In genomic region chr17:70993385-70993807, GRCm38 (mm10) we compare ENCODE assay signal across 9 mouse cellular contexts. TPM values are rescaled to one million over a fixed set of nuclear protein-coding genes. Genes with fewer than 3 reads are reported as not detected.
DNase-seq lines count a peak whose midpoint lies in the region; ATAC-seq and TF ChIP-seq lines count a peak whose summit lies in the region.
"Had no signal": no experiment of that assay in that cellular context is flagged by ENCODE, and none has a peak within 500 bp of the region (broad histone marks: within the 10 kb centered on the region; RNA-seq: fewer than 3 reads in every experiment).

No protein-coding gene starts in this region.

- H3K4me2 ChIP-seq in liver, postnatal 0 days (ENCODE audit: low read depth, low read length) = no peak overlapping the region
- no peak overlapping the region for H3K4me2 ChIP-seq in liver, embryonic 12.5 days
- H3K4me2 ChIP-seq in intestine, postnatal 0 days (replicated peaks; ENCODE audit: low read depth) = no peak overlapping the region
- no peak overlapping the region for H3K4me2 ChIP-seq in stomach, postnatal 0 days (replicated peaks; ENCODE audit: low read depth)
- H3K4me2 ChIP-seq: midbrain, embryonic 11.5 days had no signal

- no peak for ATAC-seq in liver, postnatal 0 days
- ATAC-seq in liver, embryonic 12.5 days = no peak
- no peak for ATAC-seq in intestine, postnatal 0 days
- peak; percentile 39; the same call in 1 of the 2 replicates for ATAC-seq in stomach, postnatal 0 days (ENCODE audit: low FRiP score, low TSS enrichment)

- DNase-seq in liver, postnatal 0 days = no peak
- peak; percentile 70 to 79 for DNase-seq in heart, adult 18-20 months
- no peak for DNase-seq in stomach, postnatal 0 days (ENCODE audit: low spot score)
- no peak for DNase-seq in frontal cortex, postnatal 10 days (ENCODE audit: low spot score in 2 of 2)
- no peak for DNase-seq in embryo, embryonic 10.5 days (ENCODE audit: low spot score)
- DNase-seq: gastrocnemius, postnatal 10 days had no signal

- 45% methylated on average over 3 of the region's 3 CpGs for WGBS in liver, postnatal 0 days (ENCODE audit: insufficient replicate concordance)
- WGBS in liver, embryonic 12.5 days (ENCODE audit: insufficient replicate concordance) = 74% methylated on average over 3 of the region's 3 CpGs
- 10% methylated on average over 3 of the region's 3 CpGs for WGBS in intestine, postnatal 0 days
- WGBS in stomach, postnatal 0 days = 3% methylated on average over 3 of the region's 3 CpGs

- H3K27ac ChIP-seq in liver, postnatal 0 days (ENCODE audit: low read depth) = 0 out of 2 replicates have a peak overlapping the region, but pooled peaks have one; percentile 58
- H3K27ac ChIP-seq in liver, embryonic 12.5 days = no peak overlapping the region
- H3K27ac ChIP-seq in intestine, postnatal 0 days (ENCODE audit: low read depth, low read length) = 0 out of 2 replicates have a peak overlapping the region, but pooled peaks have one; percentile 55
- H3K27ac ChIP-seq in stomach, postnatal 0 days (replicated peaks) = peak overlapping the region; percentile 42; the same call in 1 of the 2 replicates

- H3K36me3 ChIP-seq in liver, postnatal 0 days (replicated peaks; ENCODE audit: insufficient read depth, low read length) = peaks cover 33% of the 10 kb centered on the region
- H3K36me3 ChIP-seq in liver, embryonic 12.5 days = peaks cover 56% of the 10 kb centered on the region
- peaks cover 28% of the 10 kb centered on the region for H3K36me3 ChIP-seq in intestine, postnatal 0 days (ENCODE audit: control insufficient read depth, insufficient read depth)
- peaks cover 5% of the 10 kb centered on the region for H3K36me3 ChIP-seq in stomach, postnatal 0 days (ENCODE audit: control insufficient read depth, insufficient read depth, low read length)

- H3K9me3 ChIP-seq in liver, postnatal 0 days (ENCODE audit: low read length) = no peaks in the 10 kb centered on the region
- H3K9me3 ChIP-seq in liver, embryonic 12.5 days (replicated peaks) = no peaks in the 10 kb centered on the region
- H3K9me3 ChIP-seq in intestine, postnatal 0 days (ENCODE audit: control insufficient read depth) = no peaks in the 10 kb centered on the region
- no peaks in the 10 kb centered on the region for H3K9me3 ChIP-seq in stomach, postnatal 0 days (ENCODE audit: control insufficient read depth, low read length)

- no peak overlapping the region for H3K9ac ChIP-seq in liver, postnatal 0 days (replicated peaks)
- no peak overlapping the region for H3K9ac ChIP-seq in liver, embryonic 12.5 days
- H3K9ac ChIP-seq in intestine, postnatal 0 days (ENCODE audit: low read depth, low read length) = no peak overlapping the region
- H3K9ac ChIP-seq in stomach, postnatal 0 days (ENCODE audit: low read length) = no peak overlapping the region

- H3K4me3 ChIP-seq in liver, postnatal 0 days (ENCODE audit: low read depth, low read length) = no peak overlapping the region
- H3K4me3 ChIP-seq in liver, embryonic 12.5 days = no peak overlapping the region
- no peak overlapping the region for H3K4me3 ChIP-seq in intestine, postnatal 0 days (ENCODE audit: low read depth, low read length)
- H3K4me3 ChIP-seq in stomach, postnatal 0 days (ENCODE audit: low read depth, low read length) = no peak overlapping the region

- peaks cover 29% of the 10 kb centered on the region for H3K4me1 ChIP-seq in liver, postnatal 0 days (ENCODE audit: insufficient read depth)
- peaks cover 56% of the 10 kb centered on the region for H3K4me1 ChIP-seq in liver, embryonic 12.5 days
- peaks cover 3% of the 10 kb centered on the region; the same call in 1 of the 2 replicates for H3K4me1 ChIP-seq in intestine, postnatal 0 days (replicated peaks; ENCODE audit: control insufficient read depth, insufficient read depth, low read length)
- 0 out of 2 replicates have a peak, but pooled peaks cover 2% of the 10 kb centered on the region for H3K4me1 ChIP-seq in stomach, postnatal 0 days (replicated peaks; ENCODE audit: control insufficient read depth, insufficient read depth)

- no peak for TF ChIP-seq CTCF in liver, postnatal 0 days (IDR thresholded peaks at IDR 0.05; ENCODE audit: low read depth)
- no peak for TF ChIP-seq CTCF in intestine, postnatal 0 days (IDR thresholded peaks at IDR 0.05; ENCODE audit: low read depth)
- TF ChIP-seq CTCF in stomach, postnatal 0 days (IDR thresholded peaks at IDR 0.05; ENCODE audit: low read depth) = no peak

- H3K27me3 ChIP-seq in liver, postnatal 0 days (ENCODE audit: insufficient read depth, low read length) = no peaks in the 10 kb centered on the region
- H3K27me3 ChIP-seq in liver, embryonic 12.5 days (replicated peaks) = no peaks in the 10 kb centered on the region
- no peaks in the 10 kb centered on the region for H3K27me3 ChIP-seq in intestine, postnatal 0 days (replicated peaks; ENCODE audit: control insufficient read depth, insufficient read depth, low read length)
- no peaks in the 10 kb centered on the region for H3K27me3 ChIP-seq in stomach, postnatal 0 days (ENCODE audit: control insufficient read depth, insufficient read depth, low read length)

- no peak; the same call in 1 of the 2 replicates for TF ChIP-seq EP300 in liver, postnatal 0 days (IDR thresholded peaks at IDR 0.05; ENCODE audit: low read depth)
- TF ChIP-seq EP300 in stomach, postnatal 0 days (optimal IDR thresholded peaks at IDR 0.05) = peak; percentile 72

RNA-seq across cellular contexts. Expression of gene Myom1, which starts 9.0 kb away (rescaled TPM):
- 2.1 and 4.4 TPM in 2 replicates for polyA plus RNA-seq in liver, postnatal 0 days (2015; fragmentation: Nextera tagmentation; extraction: Ambion mirVana)
- 3.5 and 3.9 TPM in 2 replicates for polyA plus RNA-seq in liver, embryonic 12.5 days (2016; fragmentation: Nextera tagmentation; extraction: Ambion mirVana)
- 1,000 to 10,000 TPM in 1 of 2 experiments, 100 to 1,000 TPM in 1; 977 to 1,053 TPM for total RNA-seq in heart, adult 18-20 months (2021)
- polyA plus RNA-seq in intestine, postnatal 0 days (2015; fragmentation: Nextera tagmentation; extraction: Ambion mirVana) = 8.9 and 12.4 TPM in 2 replicates
- polyA plus RNA-seq in stomach, postnatal 0 days (2015; fragmentation: Nextera tagmentation; extraction: Ambion mirVana) = 9.6 and 9.8 TPM in 2 replicates

RNA-seq across cellular contexts. Expression of gene Myl12a, which starts 9.3 kb away (rescaled TPM):
- 195 and 199 TPM in 2 replicates for polyA plus RNA-seq in liver, postnatal 0 days (2015; fragmentation: Nextera tagmentation; extraction: Ambion mirVana)
- polyA plus RNA-seq in liver, embryonic 12.5 days (2016; fragmentation: Nextera tagmentation; extraction: Ambion mirVana) = 292 TPM in 2 replicates
- total RNA-seq in heart, adult 18-20 months (2021) = 1,000 to 10,000 TPM in 1 of 2 experiments, 100 to 1,000 TPM in 1; 965 to 1,012 TPM
- 396 and 417 TPM in 2 replicates for polyA plus RNA-seq in intestine, postnatal 0 days (2015; fragmentation: Nextera tagmentation; extraction: Ambion mirVana)
- 497 and 534 TPM in 2 replicates for polyA plus RNA-seq in stomach, postnatal 0 days (2015; fragmentation: Nextera tagmentation; extraction: Ambion mirVana)

Comparison
In these comparisons a context has a peak if more than half of its experiments do, and no peak if none do; other contexts are left out.
1. DNase-seq: peak in heart, adult 18-20 months (2 of 2); none in liver, postnatal 0 days (single experiment), stomach, postnatal 0 days (single experiment), frontal cortex, postnatal 10 days (0 of 2) and embryo, embryonic 10.5 days (single experiment).